Mouse (Mus musculus): Measurements from ENCODE around the gene Prom1. TPM values are rescaled to one million over a fixed set of nuclear protein-coding genes. Genes with fewer than 3 reads are reported as not detected.

Prom1 gene
- polyA plus RNA-seq, 2 experiments, result 4.1 to 11.5 TPM

- Histone ChIP-seq H3K9ac (replicated peaks) (no peak overlapping the region), H3K4me3 (ENCODE audit: insufficient read depth in 1 of 2, low read depth in 2 of 2, low read length in 2 of 2) (no peak overlapping the region), H3K36me3 (replicated peaks; ENCODE audit: control insufficient read depth, insufficient read depth, low read depth) (no peaks in the 10 kb centered on the region), H3K27me3 (ENCODE audit: control insufficient read depth, insufficient read depth, low read length) (no peaks in the 10 kb centered on the region), H3K4me1 (replicated peaks; ENCODE audit: control insufficient read depth in 2 of 2, insufficient read depth in 2 of 2, low read length in 1 of 2) (no peaks in the 10 kb centered on the region), H3K4me2 (ENCODE audit: low read depth) (no peak overlapping the region), H3K9me3 (ENCODE audit: control insufficient read depth, low read length) (no peaks in the 10 kb centered on the region), H3K27ac (no peak overlapping the region)
- 24% methylated on average over 3 of the region's 3 CpGs for WGBS (ENCODE audit: insufficient replicate concordance)
- DNase-seq (ENCODE audit: low read depth in 3 of 3, low spot score in 3 of 3) (no peak), ATAC-seq (ENCODE audit: insufficient read depth) (no peak)
- no peak for TF ChIP-seq EP300 (IDR thresholded peaks at IDR 0.05; ENCODE audit: low read depth)
- no peak for TF ChIP-seq CTCF (IDR thresholded peaks at IDR 0.05; ENCODE audit: low read depth)
These were observed 28.2 kb downstream of the Prom1 start for GRCm38 (mm10) chr5:44073634-44074033.

GRCm38 (mm10) chr5:44070529-44071133 is 31.2 kb downstream of the Prom1 start:
- no peaks in the 10 kb centered on the region for H3K4me1 ChIP-seq (replicated peaks; ENCODE audit: control insufficient read depth in 2 of 2, insufficient read depth in 2 of 2, low read length in 1 of 2)
- no peaks in the 10 kb centered on the region for H3K27me3 ChIP-seq (ENCODE audit: control insufficient read depth, insufficient read depth, low read length)
- no peak for DNase-seq (ENCODE audit: low read depth in 3 of 3, low spot score in 3 of 3)
- no peak overlapping the region for H3K4me2 ChIP-seq (ENCODE audit: low read depth)
- no peak for ATAC-seq (ENCODE audit: insufficient read depth)
- no peaks in the 10 kb centered on the region for H3K9me3 ChIP-seq (ENCODE audit: control insufficient read depth, low read length)
- no peak overlapping the region for H3K27ac ChIP-seq
- no peaks in the 10 kb centered on the region for H3K36me3 ChIP-seq (replicated peaks; ENCODE audit: control insufficient read depth, insufficient read depth, low read depth)
- TF ChIP-seq CTCF (IDR thresholded peaks at IDR 0.05; ENCODE audit: low read depth) (no peak), EP300 (IDR thresholded peaks at IDR 0.05; ENCODE audit: low read depth) (no peak)
- H3K4me3 ChIP-seq (ENCODE audit: insufficient read depth in 1 of 2, low read depth in 2 of 2, low read length in 2 of 2), result no peak overlapping the region
- no peak overlapping the region for H3K9ac ChIP-seq (replicated peaks)
- 75% methylated on average over 7 of the region's 7 CpGs for WGBS (ENCODE audit: insufficient replicate concordance)

GRCm38 (mm10) chr5:44058258-44058657 is 43.6 kb downstream of the Prom1 start:
- no peaks in the 10 kb centered on the region for H3K36me3 ChIP-seq (replicated peaks; ENCODE audit: control insufficient read depth, insufficient read depth, low read depth)
- TF ChIP-seq CTCF (IDR thresholded peaks at IDR 0.05; ENCODE audit: low read depth) (no peak), EP300 (IDR thresholded peaks at IDR 0.05; ENCODE audit: low read depth) (no peak)
- 55% methylated on average over 3 of the region's 3 CpGs for WGBS (ENCODE audit: insufficient replicate concordance)

GRCm38 (mm10) chr5:44050213-44050612 is 51.6 kb downstream of the Prom1 start:
- ATAC-seq (ENCODE audit: insufficient read depth) (peak; percentile 28; the same call in 1 of the 2 replicates), DNase-seq (ENCODE audit: low read depth in 3 of 3, low spot score in 3 of 3) (peak; percentile 6 to 20 (median 20))
- 31% methylated on average over 8 of the region's 8 CpGs for WGBS (ENCODE audit: insufficient replicate concordance)

More at GRCm38 (mm10) chr5:44058258-44058657, 43.6 kb downstream of the Prom1 start:
- Histone ChIP-seq H3K9me3 (ENCODE audit: control insufficient read depth, low read length) (no peaks in the 10 kb centered on the region), H3K9ac (replicated peaks) (no peak overlapping the region), H3K27ac (no peak overlapping the region), H3K4me2 (ENCODE audit: low read depth) (no peak overlapping the region), H3K27me3 (ENCODE audit: control insufficient read depth, insufficient read depth, low read length) (no peaks in the 10 kb centered on the region), H3K4me1 (replicated peaks; ENCODE audit: control insufficient read depth in 2 of 2, insufficient read depth in 2 of 2, low read length in 1 of 2) (no peaks in the 10 kb centered on the region), H3K4me3 (ENCODE audit: insufficient read depth in 1 of 2, low read depth in 2 of 2, low read length in 2 of 2) (no peak overlapping the region)
- ATAC-seq (ENCODE audit: insufficient read depth), result no peak
- no peak for DNase-seq (ENCODE audit: low read depth in 3 of 3, low spot score in 3 of 3)

GRCm38 (mm10) chr5:44049395-44049976 is 52.3 kb downstream of the Prom1 start:
- TF ChIP-seq CTCF (IDR thresholded peaks at IDR 0.05; ENCODE audit: low read depth) (no peak), EP300 (IDR thresholded peaks at IDR 0.05; ENCODE audit: low read depth) (no peak)
- Histone ChIP-seq H3K27ac (no peak overlapping the region), H3K27me3 (ENCODE audit: control insufficient read depth, insufficient read depth, low read length) (no peaks in the 10 kb centered on the region), H3K4me3 (ENCODE audit: insufficient read depth in 1 of 2, low read depth in 2 of 2, low read length in 2 of 2) (no peak overlapping the region), H3K9ac (replicated peaks) (no peak overlapping the region), H3K36me3 (replicated peaks; ENCODE audit: control insufficient read depth, insufficient read depth, low read depth) (no peaks in the 10 kb centered on the region), H3K4me2 (ENCODE audit: low read depth) (no peak overlapping the region), H3K9me3 (ENCODE audit: control insufficient read depth, low read length) (no peaks in the 10 kb centered on the region), H3K4me1 (replicated peaks; ENCODE audit: control insufficient read depth in 2 of 2, insufficient read depth in 2 of 2, low read length in 1 of 2) (peaks cover 0 to 11% of the 10 kb centered on the region in 2 experiments; a peak in 2 of 4 replicates)
- ATAC-seq (ENCODE audit: insufficient read depth) (no peak), DNase-seq (ENCODE audit: low read depth in 3 of 3, low spot score in 3 of 3) (no peak)
- WGBS (ENCODE audit: insufficient replicate concordance), result 27% methylated on average over 6 of the region's 6 CpGs

More at GRCm38 (mm10) chr5:44050213-44050612, 51.6 kb downstream of the Prom1 start:
- no peak overlapping the region for H3K9ac ChIP-seq (replicated peaks)
- no peak overlapping the region for H3K27ac ChIP-seq
- H3K36me3 ChIP-seq (replicated peaks; ENCODE audit: control insufficient read depth, insufficient read depth, low read depth), result no peaks in the 10 kb centered on the region
- no peaks in the 10 kb centered on the region for H3K9me3 ChIP-seq (ENCODE audit: control insufficient read depth, low read length)
- H3K4me3 ChIP-seq (ENCODE audit: insufficient read depth in 1 of 2, low read depth in 2 of 2, low read length in 2 of 2), result no peak overlapping the region
- H3K27me3 ChIP-seq (ENCODE audit: control insufficient read depth, insufficient read depth, low read length), result no peaks in the 10 kb centered on the region
- TF ChIP-seq EP300 (IDR thresholded peaks at IDR 0.05; ENCODE audit: low read depth) (no peak), CTCF (IDR thresholded peaks at IDR 0.05; ENCODE audit: low read depth) (no peak)
- H3K4me1 ChIP-seq (replicated peaks; ENCODE audit: control insufficient read depth in 2 of 2, insufficient read depth in 2 of 2, low read length in 1 of 2), result peaks cover 0 to 11% of the 10 kb centered on the region in 2 experiments; a peak in 2 of 4 replicates
- no peak overlapping the region for H3K4me2 ChIP-seq (ENCODE audit: low read depth)

All from liver, embryonic 14.5 days (tissue).